Mouse (Mus musculus) G1E (cell line): ENCODE results near the gene Rhox3c. TPM values are rescaled to one million over a fixed set of nuclear protein-coding genes. Genes with fewer than 3 reads are reported as not detected.
"Not testable (repeated sequence)": the region's sequence is repeated elsewhere in the genome, so short reads cannot be mapped to it uniquely, and the experiment has no call there.

Source experiments
- ATAC-seq: 2 replicates; pipeline ENCODE4 v1.8.0; 2016; ENCODE audit warnings: mild to moderate bottlenecking; ENCODE audit not compliant: insufficient number of reproducible peaks, poor library complexity, low FRiP score, severe bottlenecking; ENCODE audit errors: extremely low read depth
- DNase-seq: peaks from one replicate; pipeline ENCODE4 v3.0.0; 2012; ENCODE audit warnings: low spot score
- H3K27me3 ChIP-seq: 2 replicates; pipeline ENCODE4 v1.6.1; 2012; ENCODE audit warnings: mild to moderate bottlenecking, low read length, inconsistent platforms; ENCODE audit not compliant: insufficient read depth
- H3K36me3 ChIP-seq: replicated peaks from 2 replicates; pipeline ENCODE3; 2012; ENCODE audit warnings: mild to moderate bottlenecking, inconsistent platforms
- H3K4me1 ChIP-seq: 2 replicates; pipeline ENCODE4 v1.6.1; 2012; ENCODE audit warnings: low read depth, low read length, inconsistent platforms, mixed read lengths; ENCODE audit not compliant: insufficient read depth
- H3K4me3 ChIP-seq: 2 replicates; pipeline ENCODE4 v1.5.1; 2012; ENCODE audit warnings: low read depth, mild to moderate bottlenecking, inconsistent platforms, low read length, moderate library complexity, mixed read lengths
- H3K9me3 ChIP-seq: replicated peaks from 2 replicates; pipeline ENCODE4 v1.6.1; 2012; ENCODE audit warnings: inconsistent platforms
- polyA plus RNA-seq: library from polyadenylated mRNA; stranded (reverse); fragments of >175 nt; gene quantifications from 2 replicates; pipeline ENCODE4 v1.2.3, GENCODE M21; 2012
- total RNA-seq, 2 experiments: library from RNA; stranded (forward) in 1 of 2; stranded (reverse) in 1 of 2; fragments of 200-1000 nt in 1 of 2; fragments of >200 nt in 1 of 2; fragmentation: Nextera tagmentation in 1 of 2; gene quantifications; 2 replicates each; pipeline ENCODE4 v1.2.3; 2014 to 2017

Rhox3c gene
- total RNA-seq (2014; fragmentation: Nextera tagmentation) (not detected in 2 replicates), total RNA-seq (2017) (not detected in 2 replicates), polyA plus RNA-seq (not detected in 2 replicates)

DNA sequence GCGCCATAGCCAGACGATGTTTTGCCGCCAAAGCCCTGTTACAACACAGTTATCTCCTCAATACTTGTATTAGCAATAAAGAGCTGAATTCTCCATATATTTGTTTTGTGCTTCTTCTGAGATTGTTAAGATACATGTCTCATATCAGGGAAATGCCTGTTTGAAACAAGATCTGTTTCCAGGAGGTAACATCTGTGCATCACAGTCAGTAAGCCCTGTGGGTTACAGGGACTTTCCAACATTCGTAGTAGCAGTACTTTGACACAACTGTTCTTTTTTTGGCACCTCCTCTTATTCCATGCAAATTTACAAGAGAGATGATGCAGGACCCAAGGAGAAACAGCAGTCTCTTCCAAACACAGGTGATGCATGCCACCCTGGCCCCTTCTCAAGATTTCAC lies at the start of gene Rhox3c:
Gene Rhox3c, plus strand, starts transcription at position 301 of the 400 bp plus-strand sequence.
- H3K4me3 ChIP-seq, H3K4me1 ChIP-seq, ATAC-seq, H3K36me3 ChIP-seq, H3K27me3 ChIP-seq, DNase-seq, H3K9me3 ChIP-seq: not testable (repeated sequence)

DNA sequence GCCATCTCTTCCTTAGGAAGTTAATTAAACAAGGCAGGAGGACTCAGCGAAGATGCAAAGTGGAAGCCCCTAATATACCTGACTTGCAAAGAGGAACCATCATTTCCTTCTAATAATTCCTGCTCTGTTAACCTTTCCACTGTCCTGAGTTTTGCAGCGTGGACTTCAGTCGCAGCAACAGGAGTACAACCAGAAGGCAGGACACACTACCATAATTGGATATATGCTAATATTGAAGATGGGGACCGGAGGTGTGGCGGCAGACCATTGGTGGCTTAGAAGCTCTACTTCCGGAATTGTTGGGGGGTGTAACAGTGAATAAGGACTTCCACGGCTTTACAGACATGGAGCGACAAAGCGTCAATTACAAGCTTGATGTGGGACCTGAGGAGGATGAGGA lies 46.6 kb upstream of the Rhox3c start, which contains the start of gene Rhox2b:
Gene Rhox2b, plus strand, starts transcription at position 301 of the 400 bp plus-strand sequence.
- H3K9me3 ChIP-seq, H3K36me3 ChIP-seq, H3K4me1 ChIP-seq, DNase-seq, H3K4me3 ChIP-seq, H3K27me3 ChIP-seq, ATAC-seq: not testable (repeated sequence)

GRCm38 (mm10) chrX:37432194-37432593 lies 26.2 kb upstream of the Rhox3c start, which contains the start of gene Rhox4b:
TSS of gene Rhox4b (plus strand) at chrX:37432494.
- H3K4me1 ChIP-seq, DNase-seq, H3K36me3 ChIP-seq, H3K27me3 ChIP-seq, H3K9me3 ChIP-seq, ATAC-seq, H3K4me3 ChIP-seq: not testable (repeated sequence)

- H3K27me3 ChIP-seq, ATAC-seq, H3K36me3 ChIP-seq, H3K9me3 ChIP-seq, H3K4me3 ChIP-seq, DNase-seq, H3K4me1 ChIP-seq: not testable (repeated sequence)
Observed at GRCm38 (mm10) chrX:37453380-37453779, 5.0 kb upstream of the Rhox3c start, which contains the start of gene Rhox2c. TSS of gene Rhox2c (plus strand) at chrX:37453680.

DNA sequence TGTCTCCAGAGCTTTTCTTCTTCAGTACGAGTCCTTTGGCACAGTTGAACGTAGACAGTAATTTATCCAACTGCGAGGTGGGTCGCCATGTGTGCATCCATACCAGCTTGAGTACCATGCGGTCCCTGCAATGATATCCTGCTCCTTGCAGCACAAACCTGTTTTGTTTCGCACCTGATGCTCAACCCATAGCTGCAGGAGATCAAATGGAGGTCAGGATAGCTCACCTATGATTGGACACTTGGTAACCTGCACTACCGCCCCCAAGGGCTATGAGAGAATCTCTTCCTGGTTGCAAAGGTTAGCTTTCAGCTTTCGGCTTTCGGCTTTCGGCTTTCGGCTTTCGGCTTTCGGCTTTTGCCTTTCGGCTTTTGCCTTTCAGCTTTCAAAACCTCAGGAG lies 21.7 kb downstream of the Rhox3c start, which contains the start of gene Rhox4c:
Gene Rhox4c, plus strand, starts transcription at position 301 of the 400 bp plus-strand sequence.
- not testable (repeated sequence) for H3K4me1 ChIP-seq, H3K27me3 ChIP-seq, DNase-seq, H3K9me3 ChIP-seq, H3K4me3 ChIP-seq, ATAC-seq, H3K36me3 ChIP-seq

DNA sequence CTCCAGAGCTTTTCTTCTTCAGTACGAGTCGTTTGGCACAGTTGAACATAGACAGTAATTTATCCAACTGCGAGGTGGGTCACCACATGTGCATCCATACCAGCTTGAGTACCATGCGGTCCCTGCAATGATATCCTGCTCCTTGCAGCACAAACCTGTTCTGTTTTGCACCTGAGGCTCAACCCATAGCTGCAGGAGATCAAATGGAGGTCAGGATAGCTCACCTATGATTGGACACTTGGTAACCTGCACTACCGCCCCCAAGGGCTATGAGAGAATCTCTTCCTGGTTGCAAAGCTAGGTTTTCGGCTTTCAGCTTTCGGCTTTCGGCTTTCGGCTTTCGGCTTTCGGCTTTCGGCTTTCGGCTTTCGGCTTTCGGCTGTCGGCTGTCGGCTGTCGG lies 55.7 kb downstream of the Rhox3c start, which contains the start of gene Rhox4d:
Gene Rhox4d, plus strand, starts transcription at position 301 of the 400 bp plus-strand sequence.
- H3K9me3 ChIP-seq, DNase-seq, ATAC-seq, H3K36me3 ChIP-seq, H3K27me3 ChIP-seq, H3K4me1 ChIP-seq, H3K4me3 ChIP-seq: not testable (repeated sequence)

Other genes starting within 250 kb of the Rhox3c start
Only the 20 nearest of the 24 such genes appear.
- gene Rhox3a, start 208.7 kb upstream of the Rhox3c start, total RNA-seq (2014; fragmentation: Nextera tagmentation) = not detected in 2 replicates
- not detected in 2 replicates for gene Rhox3a, start 208.7 kb upstream of the Rhox3c start, total RNA-seq (2017)
- gene Rhox3a, start 208.7 kb upstream of the Rhox3c start, polyA plus RNA-seq = not detected in 2 replicates
- not detected in 2 replicates for gene Rhox4a, start 193.2 kb upstream of the Rhox3c start, total RNA-seq (2014; fragmentation: Nextera tagmentation)
- not detected in 2 replicates for gene Rhox4a, start 193.2 kb upstream of the Rhox3c start, total RNA-seq (2017)
- not detected in 2 replicates for gene Rhox4a, start 193.2 kb upstream of the Rhox3c start, polyA plus RNA-seq
- not detected in 2 replicates for gene Rhox3a2, start 78.6 kb upstream of the Rhox3c start, total RNA-seq (2014; fragmentation: Nextera tagmentation)
- 0.22 TPM in 1 of 2 replicates, not detected in the other for gene Rhox3a2, start 78.6 kb upstream of the Rhox3c start, total RNA-seq (2017)
- not detected in 2 replicates for gene Rhox3a2, start 78.6 kb upstream of the Rhox3c start, polyA plus RNA-seq
- not detected in 2 replicates for gene Rhox4a2, start 67.7 kb upstream of the Rhox3c start, total RNA-seq (2014; fragmentation: Nextera tagmentation)
- gene Rhox4a2, start 67.7 kb upstream of the Rhox3c start, total RNA-seq (2017) = not detected in 2 replicates
- not detected in 2 replicates for gene Rhox4a2, start 67.7 kb upstream of the Rhox3c start, polyA plus RNA-seq
- not detected in 2 replicates for gene Rhox2b, start 46.5 kb upstream of the Rhox3c start, total RNA-seq (2014; fragmentation: Nextera tagmentation)
- gene Rhox2b, start 46.5 kb upstream of the Rhox3c start, total RNA-seq (2017) = 0.33 TPM in 1 of 2 replicates, not detected in the other
- not detected in 2 replicates for gene Rhox2b, start 46.5 kb upstream of the Rhox3c start, polyA plus RNA-seq
- not detected in 2 replicates for gene Rhox4b, start 26.1 kb upstream of the Rhox3c start, total RNA-seq (2014; fragmentation: Nextera tagmentation)
- gene Rhox4b, start 26.1 kb upstream of the Rhox3c start, total RNA-seq (2017) = not detected in 2 replicates
- gene Rhox4b, start 26.1 kb upstream of the Rhox3c start, polyA plus RNA-seq = not detected in 2 replicates
- not detected in 2 replicates for gene Rhox2c, start 4.9 kb upstream of the Rhox3c start, total RNA-seq (2014; fragmentation: Nextera tagmentation)
- not detected in 2 replicates for gene Rhox2c, start 4.9 kb upstream of the Rhox3c start, total RNA-seq (2017)
- not detected in 2 replicates for gene Rhox2c, start 4.9 kb upstream of the Rhox3c start, polyA plus RNA-seq
- not detected in 2 replicates for gene Rhox4c, start 21.8 kb downstream of the Rhox3c start, total RNA-seq (2014; fragmentation: Nextera tagmentation)
- gene Rhox4c, start 21.8 kb downstream of the Rhox3c start, total RNA-seq (2017) = not detected in 2 replicates
- gene Rhox4c, start 21.8 kb downstream of the Rhox3c start, polyA plus RNA-seq = not detected in 2 replicates
- gene Rhox2d, start 34.8 kb downstream of the Rhox3c start, total RNA-seq (2014; fragmentation: Nextera tagmentation) = not detected in 2 replicates
- gene Rhox2d, start 34.8 kb downstream of the Rhox3c start, total RNA-seq (2017) = not detected in 2 replicates
- not detected in 2 replicates for gene Rhox2d, start 34.8 kb downstream of the Rhox3c start, polyA plus RNA-seq
- gene Rhox4d, start 55.8 kb downstream of the Rhox3c start, total RNA-seq (2014; fragmentation: Nextera tagmentation) = not detected in 2 replicates
- 0.17 TPM in 1 of 2 replicates, not detected in the other for gene Rhox4d, start 55.8 kb downstream of the Rhox3c start, total RNA-seq (2017)
- gene Rhox4d, start 55.8 kb downstream of the Rhox3c start, polyA plus RNA-seq = not detected in 2 replicates
- gene Rhox2e, start 71.9 kb downstream of the Rhox3c start, total RNA-seq (2014; fragmentation: Nextera tagmentation) = not detected in 2 replicates
- not detected in 2 replicates for gene Rhox2e, start 71.9 kb downstream of the Rhox3c start, total RNA-seq (2017)
- not detected in 2 replicates for gene Rhox2e, start 71.9 kb downstream of the Rhox3c start, polyA plus RNA-seq
- gene Rhox3e, start 83.4 kb downstream of the Rhox3c start, total RNA-seq (2014; fragmentation: Nextera tagmentation) = not detected in 2 replicates
- not detected in 2 replicates for gene Rhox3e, start 83.4 kb downstream of the Rhox3c start, total RNA-seq (2017)
- not detected in 2 replicates for gene Rhox3e, start 83.4 kb downstream of the Rhox3c start, polyA plus RNA-seq
- gene Rhox4e, start 98.8 kb downstream of the Rhox3c start, total RNA-seq (2014; fragmentation: Nextera tagmentation) = not detected in 2 replicates
- gene Rhox4e, start 98.8 kb downstream of the Rhox3c start, total RNA-seq (2017) = not detected in 2 replicates
- not detected in 2 replicates for gene Rhox4e, start 98.8 kb downstream of the Rhox3c start, polyA plus RNA-seq
- gene Rhox2f, start 112.8 kb downstream of the Rhox3c start, total RNA-seq (2014; fragmentation: Nextera tagmentation) = not detected in 2 replicates
- not detected in 2 replicates for gene Rhox2f, start 112.8 kb downstream of the Rhox3c start, total RNA-seq (2017)
- gene Rhox2f, start 112.8 kb downstream of the Rhox3c start, polyA plus RNA-seq = not detected in 2 replicates
- not detected in 2 replicates for gene Rhox3f, start 122.4 kb downstream of the Rhox3c start, total RNA-seq (2014; fragmentation: Nextera tagmentation)
- not detected in 2 replicates for gene Rhox3f, start 122.4 kb downstream of the Rhox3c start, total RNA-seq (2017)
- not detected in 2 replicates for gene Rhox3f, start 122.4 kb downstream of the Rhox3c start, polyA plus RNA-seq
- not detected in 2 replicates for gene Rhox4f, start 149.1 kb downstream of the Rhox3c start, total RNA-seq (2014; fragmentation: Nextera tagmentation)
- gene Rhox4f, start 149.1 kb downstream of the Rhox3c start, total RNA-seq (2017) = not detected in 2 replicates
- not detected in 2 replicates for gene Rhox4f, start 149.1 kb downstream of the Rhox3c start, polyA plus RNA-seq
- gene Rhox3g, start 170.0 kb downstream of the Rhox3c start, total RNA-seq (2014; fragmentation: Nextera tagmentation) = not detected in 2 replicates
- gene Rhox3g, start 170.0 kb downstream of the Rhox3c start, total RNA-seq (2017) = not detected in 2 replicates
- gene Rhox3g, start 170.0 kb downstream of the Rhox3c start, polyA plus RNA-seq = not detected in 2 replicates
- gene Rhox2g, start 184.9 kb downstream of the Rhox3c start, total RNA-seq (2014; fragmentation: Nextera tagmentation) = not detected in 2 replicates
- not detected in 2 replicates for gene Rhox2g, start 184.9 kb downstream of the Rhox3c start, total RNA-seq (2017)
- not detected in 2 replicates for gene Rhox2g, start 184.9 kb downstream of the Rhox3c start, polyA plus RNA-seq
- not detected in 2 replicates for gene Rhox4g, start 192.7 kb downstream of the Rhox3c start, total RNA-seq (2014; fragmentation: Nextera tagmentation)
- 0.16 TPM in 1 of 2 replicates, not detected in the other for gene Rhox4g, start 192.7 kb downstream of the Rhox3c start, total RNA-seq (2017)
- not detected in 2 replicates for gene Rhox4g, start 192.7 kb downstream of the Rhox3c start, polyA plus RNA-seq
- not detected in 2 replicates for gene Rhox3h, start 210.2 kb downstream of the Rhox3c start, total RNA-seq (2014; fragmentation: Nextera tagmentation)
- gene Rhox3h, start 210.2 kb downstream of the Rhox3c start, total RNA-seq (2017) = not detected in 2 replicates
- not detected in 2 replicates for gene Rhox3h, start 210.2 kb downstream of the Rhox3c start, polyA plus RNA-seq